Mouse (Mus musculus): ENCODE data around the gene Olfr559. TPM values are rescaled to one million over a fixed set of nuclear protein-coding genes. Genes with fewer than 3 reads are reported as not detected.

Gene Olfr559
- not detected for total RNA-seq (2022)

GRCm38 (mm10) chr7:102727391-102727790, at the start of gene Olfr559:
Gene Olfr559, minus strand, starts transcription at chr7:102727491.
- DNase-seq (ENCODE audit: low spot score), result no peak

GRCm38 (mm10) chr7:102770921-102771320, 43.6 kb upstream of the Olfr559 start, which contains the start of gene Olfr561:
Gene Olfr561, plus strand, starts transcription at chr7:102771221.
- DNase-seq (ENCODE audit: low spot score), result no peak

- no peak for DNase-seq (ENCODE audit: low spot score)
Measured at GRCm38 (mm10) chr7:102759266-102759665, 32.0 kb upstream of the Olfr559 start, which contains the start of the genes Olfr560 and Olfr78. Gene Olfr560, minus strand, starts transcription at chr7:102759366. Gene Olfr78, minus strand, starts transcription at chr7:102759471.

GRCm38 (mm10) chr7:102752086-102752485, 24.8 kb upstream of the Olfr559 start:
- DNase-seq (ENCODE audit: low spot score), result no peak

- DNase-seq (ENCODE audit: low spot score), result no peak
Measured at GRCm38 (mm10) chr7:102737705-102738104, 10.4 kb upstream of the Olfr559 start.

GRCm38 (mm10) chr7:102733793-102734192, 6.5 kb upstream of the Olfr559 start:
- no peak for DNase-seq (ENCODE audit: low spot score)

- no peak for DNase-seq (ENCODE audit: low spot score)
Measured at GRCm38 (mm10) chr7:102718970-102719369, 8.3 kb downstream of the Olfr559 start, which contains the start of gene Olfr33. Gene Olfr33, minus strand, starts transcription at chr7:102719070.

- no peak for DNase-seq (ENCODE audit: low spot score)
Measured at GRCm38 (mm10) chr7:102701915-102702314, 25.4 kb downstream of the Olfr559 start, which contains the start of gene Olfr558. Gene Olfr558, plus strand, starts transcription at chr7:102702215.

- no peak for DNase-seq (ENCODE audit: low spot score)
Measured at GRCm38 (mm10) chr7:102698461-102698860, 28.8 kb downstream of the Olfr559 start.

GRCm38 (mm10) chr7:102695358-102696125, 31.7 kb downstream of the Olfr559 start, which contains the start of gene Olfr557:
Gene Olfr557, plus strand, starts transcription at chr7:102695910.
- peak; percentile 26 for DNase-seq (ENCODE audit: low spot score)

GRCm38 (mm10) chr7:102686944-102687501, 40.3 kb downstream of the Olfr559 start, which contains the start of gene Trim68:
Gene Trim68, minus strand, starts transcription at chr7:102687327.
- peak; percentile 91 for DNase-seq (ENCODE audit: low spot score)

- no peak for DNase-seq (ENCODE audit: low spot score)
Measured at GRCm38 (mm10) chr7:102681916-102682315, 45.4 kb downstream of the Olfr559 start.

GRCm38 (mm10) chr7:102676225-102676624, 51.1 kb downstream of the Olfr559 start:
- no peak for DNase-seq (ENCODE audit: low spot score)

Other genes starting within 250 kb of the Olfr559 start
- not detected for gene Olfr543, start 245.8 kb downstream of the Olfr559 start, total RNA-seq (2022)
- gene Olfr544, start 239.2 kb downstream of the Olfr559 start, total RNA-seq (2022), result not detected
- not detected for gene Olfr545, start 227.9 kb downstream of the Olfr559 start, total RNA-seq (2022)
- not detected for gene Olfr547, start 192.7 kb downstream of the Olfr559 start, total RNA-seq (2022)
- not detected for gene Olfr548-ps1, start 186.6 kb downstream of the Olfr559 start, total RNA-seq (2022)
- gene Olfr549, start 177.6 kb downstream of the Olfr559 start, total RNA-seq (2022), result not detected
- 1 to 10 TPM; 5.1 to 8.2 (median 6.2) TPM for gene Trim21, start 162.0 kb downstream of the Olfr559 start, total RNA-seq (2022)
- under 1 TPM in 3 of 4 experiments, not detected in 1; 0.26 to 0.41 (median 0.27) TPM for gene Olfr550, start 156.0 kb downstream of the Olfr559 start, total RNA-seq (2022)
- not detected for gene Olfr551, start 135.6 kb downstream of the Olfr559 start, total RNA-seq (2022)
- under 1 TPM; 0.11 to 0.20 (median 0.14) TPM for gene Olfr552, start 129.7 kb downstream of the Olfr559 start, total RNA-seq (2022)
- gene Olfr553, start 109.3 kb downstream of the Olfr559 start, total RNA-seq (2022), result not detected
- not detected for gene Olfr554, start 89.1 kb downstream of the Olfr559 start, total RNA-seq (2022)
- not detected for gene Olfr555, start 68.7 kb downstream of the Olfr559 start, total RNA-seq (2022)
- gene Olfr556, start 62.6 kb downstream of the Olfr559 start, total RNA-seq (2022), result not detected
- gene Trim68, start 40.2 kb downstream of the Olfr559 start, total RNA-seq (2022), result 10 to 100 TPM in 2 of 4 experiments, 1 to 10 TPM in 2; 7.1 to 12.6 (median 10.1) TPM
- not detected for gene Olfr557, start 31.6 kb downstream of the Olfr559 start, total RNA-seq (2022)
- 1 to 10 TPM; 1.7 to 2.8 (median 2.0) TPM for gene Olfr558, start 25.3 kb downstream of the Olfr559 start, total RNA-seq (2022)
- not detected for gene Olfr33, start 8.4 kb downstream of the Olfr559 start, total RNA-seq (2022)
- gene Olfr560, start 31.9 kb upstream of the Olfr559 start, total RNA-seq (2022), result under 1 TPM in 1 of 4 experiments, not detected in 3; 0.16 TPM
- gene Olfr78, start 32.0 kb upstream of the Olfr559 start, total RNA-seq (2022), result under 1 TPM; 0.23 to 0.41 (median 0.30) TPM
- gene Olfr561, start 43.7 kb upstream of the Olfr559 start, total RNA-seq (2022), result not detected
- gene Olfr564, start 76.0 kb upstream of the Olfr559 start, total RNA-seq (2022), result not detected
- not detected for gene Olfr566, start 131.3 kb upstream of the Olfr559 start, total RNA-seq (2022)
- not detected for gene Olfr568, start 149.6 kb upstream of the Olfr559 start, total RNA-seq (2022)
- gene Olfr569, start 163.4 kb upstream of the Olfr559 start, total RNA-seq (2022), result not detected
- not detected for gene Olfr570, start 167.1 kb upstream of the Olfr559 start, total RNA-seq (2022)
- not detected for gene Olfr571, start 190.0 kb upstream of the Olfr559 start, total RNA-seq (2022)
- not detected for gene Olfr572, start 196.9 kb upstream of the Olfr559 start, total RNA-seq (2022)
- gene Olfr573-ps1, start 215.1 kb upstream of the Olfr559 start, total RNA-seq (2022), result not detected
- not detected for gene Olfr574, start 221.0 kb upstream of the Olfr559 start, total RNA-seq (2022)
- not detected for gene Olfr575, start 231.3 kb upstream of the Olfr559 start, total RNA-seq (2022)
- not detected for gene Olfr576, start 235.2 kb upstream of the Olfr559 start, total RNA-seq (2022)
- not detected for gene Olfr577, start 248.5 kb upstream of the Olfr559 start, total RNA-seq (2022)

Data from heart, adult 8-10 months (tissue).